7 mouse cellular contexts compared by ENCODE assay signal in the genomic region with DNA sequence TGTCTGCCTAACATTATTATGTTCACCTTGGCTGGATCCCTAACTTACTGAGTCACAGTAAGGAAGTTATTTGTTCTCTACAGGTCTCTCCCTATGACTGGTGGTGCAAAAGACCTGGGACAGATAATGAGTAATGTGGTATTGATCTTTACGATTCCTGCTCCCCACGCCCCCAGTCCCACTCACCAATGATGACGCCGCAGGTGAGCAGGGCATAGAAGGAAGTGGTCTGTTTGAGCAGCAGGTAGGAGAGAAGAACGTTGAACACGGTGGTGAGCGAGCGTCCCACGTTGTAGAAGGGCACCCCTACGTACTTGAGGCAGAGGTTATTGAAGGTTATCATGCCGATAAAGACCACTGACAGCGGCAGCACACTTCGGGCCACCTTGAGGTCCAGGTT. TPM values are rescaled to one million over a fixed set of nuclear protein-coding genes. Genes with fewer than 3 reads are reported as not detected.
DNase-seq lines count a peak whose midpoint lies in the region; ATAC-seq and TF ChIP-seq lines count a peak whose summit lies in the region.

No protein-coding gene starts in this region.

- 73% methylated on average over 13 of the region's 13 CpGs for WGBS in forebrain, embryonic 11.5 days
- WGBS in limb, embryonic 14.5 days = 63% methylated on average over 13 of the region's 13 CpGs
- WGBS in stomach, embryonic 16.5 days = 49% methylated on average over 13 of the region's 13 CpGs

- no peak for ATAC-seq in megakaryocyte, adult 5-6 weeks (ENCODE audit: poor library complexity, severe bottlenecking)
- ATAC-seq in forebrain, embryonic 11.5 days (replicated peaks; ENCODE audit: low FRiP score) = no peak
- ATAC-seq in limb, embryonic 14.5 days (ENCODE audit: low FRiP score, low read depth) = no peak
- no peak for ATAC-seq in stomach, embryonic 16.5 days (ENCODE audit: insufficient read depth, low FRiP score)

- no peak for TF ChIP-seq POLR2A in limb, embryonic 14.5 days (IDR thresholded peaks at IDR 0.05; ENCODE audit: borderline replicate concordance, extremely low read depth, insufficient read depth, insufficient read length)

- H3K4me2 ChIP-seq in forebrain, embryonic 11.5 days (ENCODE audit: low read depth, low read length, severe bottlenecking) = peak overlapping the region; percentile 93
- H3K4me2 ChIP-seq in limb, embryonic 14.5 days (replicated peaks; ENCODE audit: low read depth, low read length, severe bottlenecking) = peak overlapping the region; percentile 93
- H3K4me2 ChIP-seq in stomach, embryonic 16.5 days (ENCODE audit: low read depth, low read length) = peak overlapping the region; percentile 69

- no peak for DNase-seq in forebrain, embryonic 11.5 days (ENCODE audit: low spot score)
- DNase-seq in limb, embryonic 14.5 days (ENCODE audit: low spot score) = no peak
- no peak for DNase-seq in left cerebral cortex, adult 11 months (ENCODE audit: low spot score)
- no peak for DNase-seq in layer of hippocampus, adult 9-11 months

- H3K36me3 ChIP-seq in megakaryocyte, embryonic 14.5 days (replicated peaks; ENCODE audit: low read length) = peaks cover 24% of the 10 kb centered on the region
- no peaks in the 10 kb centered on the region; the same call in 1 of the 2 replicates for H3K36me3 ChIP-seq in forebrain, embryonic 11.5 days (ENCODE audit: control insufficient read depth, insufficient read depth, low read length)
- H3K36me3 ChIP-seq in limb, embryonic 14.5 days (ENCODE audit: control insufficient read depth, insufficient read depth, low read length) = peaks cover 11% of the 10 kb centered on the region
- H3K36me3 ChIP-seq in stomach, embryonic 16.5 days (ENCODE audit: control insufficient read depth, insufficient read depth, low read length) = no peaks in the 10 kb centered on the region

- H3K4me1 ChIP-seq in megakaryocyte, embryonic 14.5 days = peaks cover 65% of the 10 kb centered on the region
- peaks cover 10% of the 10 kb centered on the region for H3K4me1 ChIP-seq in forebrain, embryonic 11.5 days (replicated peaks; ENCODE audit: control insufficient read depth, insufficient read depth, low read length)
- H3K4me1 ChIP-seq in limb, embryonic 14.5 days (ENCODE audit: control insufficient read depth, insufficient read depth, low read length) = peaks cover 26% of the 10 kb centered on the region
- H3K4me1 ChIP-seq in stomach, embryonic 16.5 days (ENCODE audit: control insufficient read depth, insufficient read depth, low read length) = peaks cover 28% of the 10 kb centered on the region

- H3K27me3 ChIP-seq in megakaryocyte, embryonic 14.5 days (replicated peaks) = no peaks in the 10 kb centered on the region
- peaks cover 6% of the 10 kb centered on the region for H3K27me3 ChIP-seq in forebrain, embryonic 11.5 days (ENCODE audit: control insufficient read depth, insufficient read depth, low read length)
- 0 out of 2 replicates have a peak, but pooled peaks cover 5% of the 10 kb centered on the region for H3K27me3 ChIP-seq in limb, embryonic 14.5 days (ENCODE audit: control insufficient read depth, insufficient read depth, low read length)
- H3K27me3 ChIP-seq in stomach, embryonic 16.5 days (ENCODE audit: control insufficient read depth, insufficient read depth, low read length) = peaks cover 11% of the 10 kb centered on the region

- H3K27ac ChIP-seq in forebrain, embryonic 11.5 days (ENCODE audit: low read depth, low read length) = no peak overlapping the region
- H3K27ac ChIP-seq in limb, embryonic 14.5 days (replicated peaks; ENCODE audit: low read depth, low read length) = no peak overlapping the region
- no peak overlapping the region for H3K27ac ChIP-seq in stomach, embryonic 16.5 days (ENCODE audit: low read length)

- H3K4me3 ChIP-seq in megakaryocyte, embryonic 14.5 days (replicated peaks) = peak overlapping the region; percentile 99
- H3K4me3 ChIP-seq in forebrain, embryonic 11.5 days (ENCODE audit: low read depth, low read length) = peak overlapping the region; percentile 76
- peak overlapping the region; percentile 79 for H3K4me3 ChIP-seq in limb, embryonic 14.5 days (replicated peaks; ENCODE audit: low read length)
- peak overlapping the region; percentile 69 for H3K4me3 ChIP-seq in stomach, embryonic 16.5 days (replicated peaks; ENCODE audit: low read length)

- no peaks in the 10 kb centered on the region for H3K9me3 ChIP-seq in megakaryocyte, embryonic 14.5 days
- H3K9me3 ChIP-seq in forebrain, embryonic 11.5 days (ENCODE audit: control insufficient read depth, low read length) = no peaks in the 10 kb centered on the region
- H3K9me3 ChIP-seq in limb, embryonic 14.5 days (ENCODE audit: control insufficient read depth, low read length) = no peaks in the 10 kb centered on the region
- H3K9me3 ChIP-seq in stomach, embryonic 16.5 days (replicated peaks; ENCODE audit: control insufficient read depth, low read length) = no peaks in the 10 kb centered on the region

- no peak overlapping the region; the same call in 1 of the 2 replicates for H3K9ac ChIP-seq in forebrain, embryonic 11.5 days (ENCODE audit: low read length)
- H3K9ac ChIP-seq in limb, embryonic 14.5 days (ENCODE audit: low read depth, low read length, severe bottlenecking) = peak overlapping the region; percentile 79; the same call in 1 of the 2 replicates
- H3K9ac ChIP-seq in stomach, embryonic 16.5 days (ENCODE audit: low read length) = peak overlapping the region; percentile 77

RNA-seq across cellular contexts. Expression of a gene that starts 1.9 kb away (rescaled TPM):
- polyA plus RNA-seq in megakaryocyte, embryonic 14.5 days (2012; ENCODE audit: insufficient read depth, low replicate concordance) = 10.3 and 11.7 TPM in 2 replicates
- total RNA-seq in megakaryocyte, adult 5-6 weeks (2015) = 82.5 and 84.8 TPM in 2 replicates
- 28.7 and 42.0 TPM in 2 replicates for total RNA-seq in megakaryocyte, adult 5-6 weeks (2017)
- 11.6 and 12.8 TPM in 2 replicates for polyA plus RNA-seq in forebrain, embryonic 11.5 days (2014; fragmentation: Nextera tagmentation; extraction: Ambion mirVana)
- polyA plus RNA-seq in limb, embryonic 14.5 days (2012; rRNA removed) = 16.1 and 24.1 TPM in 2 replicates
- 14.3 and 15.1 TPM in 2 replicates for polyA plus RNA-seq in limb, embryonic 14.5 days (2014; fragmentation: Nextera tagmentation; extraction: Ambion mirVana)
- 34.5 and 40.4 TPM in 2 replicates for polyA plus RNA-seq in stomach, embryonic 16.5 days (2015; fragmentation: Nextera tagmentation; extraction: Ambion mirVana)

RNA-seq across cellular contexts. Expression of a gene that starts 24.6 kb away (rescaled TPM):
- 4.1 and 10.1 TPM in 2 replicates for polyA plus RNA-seq in megakaryocyte, embryonic 14.5 days (2012; ENCODE audit: insufficient read depth, low replicate concordance)
- 3.5 and 4.1 TPM in 2 replicates for total RNA-seq in megakaryocyte, adult 5-6 weeks (2015)
- total RNA-seq in megakaryocyte, adult 5-6 weeks (2017) = 3.2 and 4.3 TPM in 2 replicates
- polyA plus RNA-seq in forebrain, embryonic 11.5 days (2014; fragmentation: Nextera tagmentation; extraction: Ambion mirVana) = 24.0 and 25.5 TPM in 2 replicates
- polyA plus RNA-seq in limb, embryonic 14.5 days (2012; rRNA removed) = 27.2 and 33.5 TPM in 2 replicates
- 30.2 and 34.8 TPM in 2 replicates for polyA plus RNA-seq in limb, embryonic 14.5 days (2014; fragmentation: Nextera tagmentation; extraction: Ambion mirVana)
- 23.4 and 26.5 TPM in 2 replicates for polyA plus RNA-seq in stomach, embryonic 16.5 days (2015; fragmentation: Nextera tagmentation; extraction: Ambion mirVana)

RNA-seq across cellular contexts. Expression of a gene that starts 57.4 kb away (rescaled TPM):
- 0.20 TPM in 1 of 2 replicates, not detected in the other for polyA plus RNA-seq in megakaryocyte, embryonic 14.5 days (2012; ENCODE audit: insufficient read depth, low replicate concordance)
- not detected in 2 replicates for total RNA-seq in megakaryocyte, adult 5-6 weeks (2015)
- 0.04 TPM in 1 of 2 replicates, not detected in the other for total RNA-seq in megakaryocyte, adult 5-6 weeks (2017)
- polyA plus RNA-seq in forebrain, embryonic 11.5 days (2014; fragmentation: Nextera tagmentation; extraction: Ambion mirVana) = 35.9 and 41.4 TPM in 2 replicates
- 42.5 and 54.8 TPM in 2 replicates for polyA plus RNA-seq in limb, embryonic 14.5 days (2012; rRNA removed)
- 12.9 and 13.8 TPM in 2 replicates for polyA plus RNA-seq in limb, embryonic 14.5 days (2014; fragmentation: Nextera tagmentation; extraction: Ambion mirVana)
- 12.5 and 14.9 TPM in 2 replicates for polyA plus RNA-seq in stomach, embryonic 16.5 days (2015; fragmentation: Nextera tagmentation; extraction: Ambion mirVana)
